Mouse (Mus musculus) heart, embryonic 13.5 days (tissue): ENCODE data around the gene Spsb3. TPM values are rescaled to one million over a fixed set of nuclear protein-coding genes. Genes with fewer than 3 reads are reported as not detected.

Experiments
- ATAC-seq: fragments of 200-750 bp; cut with Nextera tagmentation; 2 replicates; pipeline ENCODE4 v1.8.0; 2017; ENCODE audit warnings: moderate TSS enrichment; ENCODE audit not compliant: insufficient number of reproducible peaks, low FRiP score, low TSS enrichment; ENCODE audit errors: extremely low read depth
- H3K27ac ChIP-seq: fragments of 300-500 bp; sonication (generic); replicated peaks from 2 replicates; pipeline ENCODE4 v1.5.1; 2015; ENCODE audit warnings: moderate library complexity, mild to moderate bottlenecking, inconsistent platforms
- H3K27me3 ChIP-seq: fragments of 300-500 bp; sonication (generic); replicated peaks from 2 replicates; pipeline ENCODE4 v1.6.1; 2015; ENCODE audit warnings: mild to moderate bottlenecking, inconsistent platforms
- H3K36me3 ChIP-seq: fragments of 300-500 bp; sonication (generic); 2 replicates; pipeline ENCODE4 v1.6.1; 2015; ENCODE audit warnings: mild to moderate bottlenecking, inconsistent platforms
- H3K4me1 ChIP-seq: fragments of 300-500 bp; sonication (generic); 2 replicates; pipeline ENCODE4 v1.6.1; 2015; ENCODE audit warnings: inconsistent platforms
- H3K4me2 ChIP-seq: fragments of 300-500 bp; sonication (generic); 2 replicates; pipeline ENCODE4 v1.6.1; 2015; ENCODE audit warnings: inconsistent platforms, mild to moderate bottlenecking, moderate library complexity
- H3K4me3 ChIP-seq: fragments of 300-500 bp; sonication (generic); 2 replicates; pipeline ENCODE4 v1.5.1; 2015; ENCODE audit warnings: moderate library complexity, mild to moderate bottlenecking, inconsistent platforms
- H3K9ac ChIP-seq: fragments of 300-500 bp; sonication (generic); 2 replicates; pipeline ENCODE4 v1.6.1; 2015; ENCODE audit warnings: inconsistent platforms, mild to moderate bottlenecking, moderate library complexity
- H3K9me3 ChIP-seq: fragments of 300-500 bp; sonication (generic); 2 replicates; pipeline ENCODE4 v1.6.1; 2016; ENCODE audit warnings: inconsistent platforms
- WGBS: fragments of 180-500 bp; shearing (Covaris S2); methylation state at CpG from one replicate; pipeline ENCODE4 v1.1.7; 2015; ENCODE audit warnings: mixed read lengths; 5-methylcytosine and 5-hydroxymethylcytosine counted together
- polyA plus RNA-seq: library from polyadenylated mRNA; unstranded; fragments of >200 nt; fragmentation: Nextera tagmentation; extraction: Ambion mirVana; gene quantifications from 2 replicates; pipeline ENCODE4 v1.2.1, GENCODE M21; 2015

Spsb3 gene
- polyA plus RNA-seq, 1 experiment from 2014 or later: 27.8 TPM

DNA sequence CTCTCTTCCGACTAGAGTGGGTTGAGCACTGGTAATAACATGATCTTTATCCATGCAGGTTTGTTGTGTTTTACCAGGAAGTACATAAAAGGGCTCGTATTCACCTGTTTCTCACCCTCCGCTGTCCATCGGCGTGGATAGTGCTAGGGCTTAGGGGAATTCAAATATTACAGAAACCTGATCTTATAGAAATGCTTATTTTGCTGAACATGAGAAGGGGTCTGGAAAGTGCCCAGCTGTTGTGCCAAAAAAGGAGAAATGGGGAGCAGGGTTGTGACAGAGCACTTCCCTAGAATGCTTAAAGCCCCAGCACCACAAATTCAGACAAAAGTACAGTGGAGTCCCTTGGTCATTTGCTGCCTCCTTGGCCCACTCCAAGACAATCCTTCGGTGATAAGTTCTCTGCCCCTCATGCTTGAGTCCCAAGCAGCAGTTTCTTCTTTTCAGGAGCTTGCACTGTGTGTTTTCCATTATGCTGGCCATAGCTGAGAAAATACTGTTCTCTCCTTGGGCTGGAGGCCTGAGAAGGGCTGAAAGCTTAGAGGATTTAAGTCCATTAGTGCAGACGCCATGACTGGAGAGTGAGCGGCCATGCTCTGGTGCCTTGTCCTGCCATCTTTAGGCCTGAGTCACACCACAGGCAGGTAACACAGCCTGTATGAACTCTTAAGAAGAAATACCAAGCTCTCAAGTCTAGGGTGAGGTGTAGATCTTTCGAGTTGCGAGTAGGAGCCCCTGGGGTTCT is 34.9 kb upstream of the Spsb3 start:
- WGBS: 79% methylated on average over 10 of the region's 10 CpGs

DNA sequence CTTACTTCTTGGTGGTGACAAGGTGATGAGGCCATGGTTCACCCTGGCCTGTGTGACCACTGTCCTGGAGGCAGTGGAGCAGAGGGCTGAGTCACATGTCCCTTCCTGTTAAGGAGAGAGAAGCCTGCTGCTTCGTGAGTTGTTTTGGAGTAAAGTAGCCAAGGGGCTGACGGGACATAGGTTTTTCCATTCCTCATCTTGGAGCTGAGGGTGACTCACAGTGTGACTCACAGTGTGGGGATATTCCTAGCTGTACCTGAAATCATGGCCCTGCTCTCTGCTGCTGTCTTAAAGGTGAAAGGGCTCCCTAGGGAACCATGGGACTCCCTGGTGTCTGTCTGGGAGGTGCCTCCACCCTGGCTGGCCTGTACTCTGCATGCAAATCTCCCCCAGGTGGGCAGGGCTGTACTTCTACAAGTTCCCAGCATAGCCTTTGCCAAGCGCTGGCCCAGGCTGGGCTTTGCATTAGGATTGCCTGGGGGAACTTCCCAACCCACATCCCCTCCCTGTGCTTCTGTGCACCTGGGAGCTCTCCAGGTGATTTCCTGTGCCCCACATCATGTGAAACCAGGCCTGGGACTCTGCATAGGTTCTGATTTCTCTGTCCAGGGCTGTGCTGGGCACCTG is 30.5 kb upstream of the Spsb3 start:
- Histone ChIP-seq H3K4me1 (peaks cover 9% of the 10 kb centered on the region), H3K4me3 (no peak overlapping the region), H3K27ac (no peak overlapping the region), H3K27me3 (peaks cover 9% of the 10 kb centered on the region), H3K36me3 (peaks cover 42% of the 10 kb centered on the region), H3K4me2 (no peak overlapping the region), H3K9me3 (no peaks in the 10 kb centered on the region), H3K9ac (no peak overlapping the region)
- no peak for ATAC-seq
- WGBS: 75% methylated on average over 3 of the region's 3 CpGs

More for the DNA sequence above, 34.9 kb upstream of the Spsb3 start:
- Histone ChIP-seq H3K4me1 (peaks cover 27% of the 10 kb centered on the region), H3K9me3 (no peaks in the 10 kb centered on the region), H3K4me3 (peak overlapping the region; percentile 85), H3K36me3 (peaks cover 21% of the 10 kb centered on the region), H3K27ac (no peak overlapping the region), H3K27me3 (peaks cover 9% of the 10 kb centered on the region), H3K4me2 (peak overlapping the region; percentile 88), H3K9ac (peak overlapping the region; percentile 95)
- no peak for ATAC-seq

DNA sequence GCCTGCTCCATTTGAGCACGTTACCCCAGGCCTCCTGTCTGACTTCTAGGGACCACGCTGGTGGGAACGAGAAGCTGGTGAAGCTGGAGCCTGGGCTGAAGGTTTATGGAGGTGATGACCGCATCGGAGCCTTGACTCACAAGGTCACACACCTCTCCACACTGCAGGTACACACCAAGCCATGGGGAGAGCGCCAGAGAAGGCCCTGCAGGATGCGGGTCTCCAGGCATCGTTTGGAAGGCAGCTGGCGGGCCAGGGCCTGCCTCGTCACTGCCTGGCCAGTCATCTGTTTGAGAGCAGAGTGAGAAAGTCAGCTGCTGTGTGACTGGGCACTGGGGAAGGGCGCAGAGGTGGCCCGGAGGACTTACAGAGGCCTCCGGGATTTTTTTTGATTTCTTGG is 29.9 kb upstream of the Spsb3 start:
- Histone ChIP-seq H3K4me3 (no peak overlapping the region), H3K9me3 (no peaks in the 10 kb centered on the region), H3K9ac (no peak overlapping the region), H3K27ac (no peak overlapping the region), H3K36me3 (peaks cover 48% of the 10 kb centered on the region), H3K4me1 (peaks cover 2% of the 10 kb centered on the region; the same call in 1 of the 2 replicates), H3K4me2 (no peak overlapping the region), H3K27me3 (peaks cover 3% of the 10 kb centered on the region)
- 88% methylated on average over 13 of the region's 13 CpGs for WGBS
- no peak for ATAC-seq

DNA sequence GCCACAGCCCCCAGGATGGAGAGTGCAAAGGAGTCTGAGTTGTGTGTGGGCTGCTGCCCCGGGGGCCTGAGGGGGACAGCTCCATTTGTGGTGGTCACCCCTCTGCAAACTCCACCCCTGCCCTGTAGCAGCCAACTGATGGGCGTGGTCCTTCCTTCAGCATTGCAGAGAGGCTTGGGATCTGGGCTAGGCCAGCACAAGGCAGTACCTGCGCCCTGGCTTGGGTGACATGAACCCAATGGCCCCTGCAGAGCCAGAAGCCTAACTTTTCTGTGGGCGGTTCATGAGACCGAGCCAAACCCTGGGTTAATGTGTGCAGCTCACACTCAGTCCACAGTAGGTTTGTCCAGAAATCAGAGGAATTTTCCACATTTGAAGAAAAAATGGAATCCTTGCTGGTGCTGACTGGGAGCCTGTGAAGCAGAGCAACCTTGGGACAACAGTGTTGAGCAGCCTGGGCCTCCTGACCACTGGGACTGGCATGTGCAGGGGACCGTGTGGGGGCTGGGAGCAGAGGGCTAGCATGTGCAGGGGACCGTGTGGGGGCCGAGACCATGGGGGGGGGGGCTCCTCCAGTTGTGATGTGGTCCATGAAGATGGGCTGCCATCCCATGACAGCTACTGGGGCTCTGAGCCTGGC is 28.5 kb upstream of the Spsb3 start:
- Histone ChIP-seq H3K9ac (no peak overlapping the region), H3K4me3 (no peak overlapping the region), H3K9me3 (no peaks in the 10 kb centered on the region), H3K27me3 (no peaks in the 10 kb centered on the region), H3K4me2 (no peak overlapping the region), H3K27ac (no peak overlapping the region), H3K4me1 (no peaks in the 10 kb centered on the region), H3K36me3 (peaks cover 59% of the 10 kb centered on the region)
- ATAC-seq: no peak
- 80% methylated on average over 8 of the region's 8 CpGs for WGBS

DNA sequence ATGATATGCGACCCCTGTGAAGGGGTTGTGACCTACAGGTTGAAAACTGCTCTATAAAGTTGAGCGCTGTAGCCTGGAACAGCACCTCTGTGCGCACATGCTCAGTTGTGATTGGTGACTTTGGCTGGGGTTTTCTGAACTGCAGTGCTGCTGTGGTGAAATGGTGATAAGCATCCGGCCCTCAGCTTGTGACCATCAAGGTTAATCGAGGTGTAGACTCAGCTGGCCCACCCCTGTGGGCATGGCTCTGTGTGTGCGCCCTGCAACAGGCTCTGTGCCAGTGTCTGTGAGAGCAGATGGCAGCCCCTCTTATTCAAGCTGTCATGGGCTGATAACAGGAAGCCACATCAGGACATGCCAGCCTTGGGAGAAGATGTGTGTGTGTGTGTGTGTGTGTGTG is 27.5 kb upstream of the Spsb3 start:
- no peak for ATAC-seq

DNA sequence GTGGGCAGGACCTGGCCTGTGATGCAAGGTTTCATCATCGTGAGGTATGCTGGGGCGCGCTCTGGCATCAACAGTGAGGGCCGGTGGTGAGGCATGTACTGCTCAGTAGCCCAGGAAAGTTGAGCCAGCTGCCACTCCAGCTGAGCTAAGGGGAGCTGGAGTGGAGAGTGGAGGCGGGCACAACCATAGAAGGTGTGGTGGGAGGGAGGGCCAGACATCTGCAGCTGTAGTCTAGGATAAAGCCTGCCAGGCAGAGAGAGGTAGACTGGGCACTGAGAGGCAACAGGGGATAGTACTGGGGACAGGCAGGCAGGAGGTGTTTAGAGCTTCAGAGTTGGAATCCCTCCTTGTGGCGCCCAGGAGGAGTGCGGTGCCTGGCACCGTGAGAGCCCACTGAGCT is 26.4 kb upstream of the Spsb3 start:
- Histone ChIP-seq H3K9ac (no peak overlapping the region), H3K4me3 (no peak overlapping the region), H3K4me1 (no peaks in the 10 kb centered on the region), H3K9me3 (no peaks in the 10 kb centered on the region), H3K4me2 (no peak overlapping the region), H3K27me3 (no peaks in the 10 kb centered on the region), H3K36me3 (peaks cover 52% of the 10 kb centered on the region), H3K27ac (no peak overlapping the region)
- 88% methylated on average over 8 of the region's 8 CpGs for WGBS
- no peak for ATAC-seq

More for the DNA sequence above, 27.5 kb upstream of the Spsb3 start:
- peaks cover 58% of the 10 kb centered on the region for H3K36me3 ChIP-seq
- no peaks in the 10 kb centered on the region for H3K4me1 ChIP-seq
- H3K27me3 ChIP-seq: no peaks in the 10 kb centered on the region
- H3K9me3 ChIP-seq: no peaks in the 10 kb centered on the region
- WGBS: 78% methylated on average over 6 of the region's 6 CpGs
- no peak overlapping the region for H3K4me3 ChIP-seq
- no peak overlapping the region for H3K27ac ChIP-seq
- no peak overlapping the region for H3K4me2 ChIP-seq
- H3K9ac ChIP-seq: no peak overlapping the region

DNA sequence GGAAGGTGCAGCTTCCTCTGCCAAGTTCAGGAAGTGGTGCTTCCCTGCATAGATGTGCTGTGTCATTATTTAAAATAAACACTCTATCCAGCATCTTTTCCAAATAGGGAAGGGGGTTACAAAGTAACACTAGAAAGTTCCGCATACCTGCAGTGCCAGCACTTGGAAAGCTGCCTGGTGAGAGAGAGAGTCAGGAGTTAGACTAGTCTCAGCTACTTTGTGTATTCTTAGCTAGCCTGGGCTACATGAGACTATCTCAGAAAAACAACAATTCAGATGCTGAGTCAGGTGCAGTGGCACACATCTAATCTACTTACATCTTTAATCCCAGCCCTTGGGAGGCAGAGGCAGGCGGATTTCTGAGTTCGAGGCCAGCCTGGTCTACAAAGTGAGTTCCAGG is 24.7 kb upstream of the Spsb3 start:
- no peak for ATAC-seq
- Histone ChIP-seq H3K4me3 (no peak overlapping the region), H3K27ac (no peak overlapping the region), H3K27me3 (no peaks in the 10 kb centered on the region), H3K4me1 (no peaks in the 10 kb centered on the region), H3K9me3 (no peaks in the 10 kb centered on the region), H3K36me3 (peaks cover 60% of the 10 kb centered on the region), H3K4me2 (no peak overlapping the region), H3K9ac (no peak overlapping the region)
- 87% methylated on average over 3 of the region's 3 CpGs for WGBS

DNA sequence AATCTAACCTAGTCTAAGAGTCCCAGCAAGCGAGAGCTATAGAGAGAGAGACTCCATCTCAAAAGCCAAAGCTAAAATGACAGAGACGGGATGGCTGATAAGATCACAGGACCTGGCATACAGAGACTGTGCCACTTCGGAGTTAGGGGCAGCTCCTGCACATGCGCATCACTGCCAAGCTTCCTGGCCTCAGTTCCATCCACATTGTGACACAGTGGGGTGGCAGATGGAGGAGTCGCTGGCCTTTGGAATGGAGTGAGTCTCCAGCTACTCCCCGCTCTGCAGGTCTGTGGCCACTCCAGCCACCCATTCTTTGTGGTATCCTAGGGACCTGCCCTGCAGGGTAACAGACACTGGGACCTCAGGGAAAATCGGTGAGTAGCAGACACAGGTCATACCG is 20.7 kb upstream of the Spsb3 start, which contains the start of gene Igfals:
Gene Igfals (plus strand): TSS at position 222 of the 400 bp plus-strand sequence.
- H3K36me3 ChIP-seq: peaks cover 41% of the 10 kb centered on the region
- no peak for ATAC-seq
- H3K27me3 ChIP-seq: no peaks in the 10 kb centered on the region
- H3K27ac ChIP-seq: no peak within 1 kb of the TSS
- no peak within 1 kb of the TSS for H3K4me2 ChIP-seq
- H3K9me3 ChIP-seq: no peaks in the 10 kb centered on the region
- WGBS: 82% methylated on average over 8 of the region's 8 CpGs
- no peaks in the 10 kb centered on the region for H3K4me1 ChIP-seq
- H3K9ac ChIP-seq: no peak within 1 kb of the TSS
- no peak within 1 kb of the TSS for H3K4me3 ChIP-seq

DNA sequence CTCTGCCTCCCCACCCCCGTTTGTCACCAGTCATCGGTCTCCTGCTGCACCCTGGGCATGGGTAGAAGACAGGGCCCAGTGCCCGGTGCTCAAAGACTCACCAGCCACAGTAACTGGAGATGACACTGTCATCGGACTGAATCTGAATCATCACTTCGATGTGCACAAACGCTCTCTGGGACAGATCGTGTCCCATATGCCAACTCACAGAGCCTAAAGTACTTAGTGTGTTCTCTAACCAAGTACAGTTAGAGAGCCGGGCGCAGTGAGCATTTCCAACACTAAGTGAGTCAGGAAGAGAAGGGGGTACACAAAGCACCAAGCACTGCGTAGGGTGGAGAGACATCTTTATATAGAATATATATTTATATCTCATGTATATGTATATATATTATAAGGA is 18.5 kb upstream of the Spsb3 start:
- no peak for ATAC-seq
- no peaks in the 10 kb centered on the region for H3K9me3 ChIP-seq
- 89% methylated on average over 10 of the region's 10 CpGs for WGBS

DNA sequence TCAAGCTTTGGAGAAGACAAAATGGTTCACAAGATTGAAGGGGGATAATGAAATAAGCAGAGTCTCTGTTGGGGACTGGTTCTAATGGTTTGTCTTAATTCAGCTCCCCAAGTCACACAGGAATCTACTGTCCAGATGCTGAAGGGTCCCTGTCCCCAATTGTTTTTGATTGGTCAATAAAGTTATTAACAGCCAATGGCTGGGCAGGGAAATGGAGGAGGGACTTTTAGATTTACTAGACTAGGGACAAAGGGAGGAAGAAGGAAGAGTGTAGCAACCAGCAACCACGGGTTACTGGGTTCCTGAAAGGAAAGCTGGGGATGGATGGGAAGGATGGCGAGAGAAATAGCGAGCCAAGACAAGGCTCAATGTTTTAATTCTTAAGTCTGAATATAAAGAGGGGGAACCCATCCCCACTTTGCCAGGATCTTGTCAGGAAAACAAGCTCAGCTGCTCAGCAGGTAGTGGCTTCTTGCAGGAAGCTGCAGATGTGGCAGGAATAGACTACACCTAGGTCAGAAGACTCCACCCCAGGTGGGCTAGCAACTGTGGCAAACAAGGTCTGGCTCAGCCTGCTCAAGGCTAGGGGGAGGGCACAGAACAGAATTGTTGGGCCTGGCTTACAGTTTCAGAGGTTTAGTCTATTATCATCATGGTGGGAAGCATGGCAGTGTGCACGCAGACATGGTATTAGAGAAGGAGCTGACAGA is 12.6 kb upstream of the Spsb3 start:
- Histone ChIP-seq H3K36me3 (no peaks in the 10 kb centered on the region), H3K27me3 (no peaks in the 10 kb centered on the region), H3K4me1 (no peaks in the 10 kb centered on the region), H3K4me2 (no peak overlapping the region), H3K9ac (no peak overlapping the region), H3K4me3 (no peak overlapping the region), H3K27ac (no peak overlapping the region), H3K9me3 (no peaks in the 10 kb centered on the region)
- WGBS: 27% methylated on average over 4 of the region's 4 CpGs
- ATAC-seq: no peak

More for the DNA sequence above, 18.5 kb upstream of the Spsb3 start:
- Histone ChIP-seq H3K9ac (no peak overlapping the region), H3K27me3 (no peaks in the 10 kb centered on the region), H3K36me3 (peaks cover 19% of the 10 kb centered on the region), H3K4me2 (no peak overlapping the region), H3K4me1 (no peaks in the 10 kb centered on the region), H3K27ac (no peak overlapping the region), H3K4me3 (no peak overlapping the region)

DNA sequence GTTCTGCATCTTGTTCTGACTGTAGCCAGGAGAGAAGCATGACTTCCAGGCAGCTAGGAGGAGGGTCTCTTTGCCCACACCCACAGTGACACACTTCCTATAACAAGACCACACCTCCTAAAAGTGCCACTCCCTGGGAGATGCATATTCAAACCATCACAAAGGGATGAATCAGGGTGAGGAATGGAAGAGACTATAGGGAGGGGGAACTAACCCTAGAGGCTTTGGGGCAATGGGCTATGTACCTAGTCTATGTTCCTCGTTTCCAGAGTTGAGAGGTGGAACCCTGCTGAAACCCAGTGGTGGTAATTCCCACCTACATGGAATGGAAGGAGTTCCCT is 12.1 kb upstream of the Spsb3 start:
- Histone ChIP-seq H3K4me1 (no peaks in the 10 kb centered on the region), H3K4me3 (no peak overlapping the region), H3K9me3 (no peaks in the 10 kb centered on the region), H3K36me3 (no peaks in the 10 kb centered on the region), H3K9ac (no peak overlapping the region), H3K4me2 (no peak overlapping the region), H3K27me3 (no peaks in the 10 kb centered on the region), H3K27ac (no peak overlapping the region)
- 48% methylated on average over 1 of the region's 1 CpGs for WGBS
- no peak for ATAC-seq
